Mouse (Mus musculus): ENCODE results near the gene Pde5a. TPM values are rescaled to one million over a fixed set of nuclear protein-coding genes. Genes with fewer than 3 reads are reported as not detected.

Gene Pde5a
- total RNA-seq, 2 experiments from 2014 or later: 43.8 to 46.0 TPM

GRCm38 (mm10) chr3:122763240-122763761 is 34.6 kb downstream of the Pde5a start:
- no peak for DNase-seq (ENCODE audit: low spot score in 2 of 2)

GRCm38 (mm10) chr3:122763768-122764167 is 35.0 kb downstream of the Pde5a start:
- no peak for DNase-seq (ENCODE audit: low spot score in 2 of 2)

- no peak for DNase-seq (ENCODE audit: low spot score in 2 of 2)
Observed at GRCm38 (mm10) chr3:122766930-122767329, 38.2 kb downstream of the Pde5a start.

GRCm38 (mm10) chr3:122767841-122768240 is 39.1 kb downstream of the Pde5a start:
- DNase-seq (ENCODE audit: low spot score in 2 of 2): no peak

- no peak for DNase-seq (ENCODE audit: low spot score in 2 of 2)
Observed at GRCm38 (mm10) chr3:122781417-122781816, 52.7 kb downstream of the Pde5a start.

GRCm38 (mm10) chr3:122784245-122784644 is 55.5 kb downstream of the Pde5a start:
- no peak for DNase-seq (ENCODE audit: low spot score in 2 of 2)

GRCm38 (mm10) chr3:122788314-122788713 is 59.6 kb downstream of the Pde5a start:
- DNase-seq (ENCODE audit: low spot score in 2 of 2): no peak

- DNase-seq (ENCODE audit: low spot score in 2 of 2): no peak
Observed at GRCm38 (mm10) chr3:122789544-122789943, 60.8 kb downstream of the Pde5a start.

GRCm38 (mm10) chr3:122800050-122800449 is 71.3 kb downstream of the Pde5a start:
- DNase-seq (ENCODE audit: low spot score in 2 of 2): no peak

GRCm38 (mm10) chr3:122800553-122801435 is 72.0 kb downstream of the Pde5a start:
- no peak for DNase-seq (ENCODE audit: low spot score in 2 of 2)

- no peak for DNase-seq (ENCODE audit: low spot score in 2 of 2)
Observed at GRCm38 (mm10) chr3:122801436-122802221, 72.9 kb downstream of the Pde5a start.

GRCm38 (mm10) chr3:122807313-122807712 is 78.6 kb downstream of the Pde5a start:
- no peak for DNase-seq (ENCODE audit: low spot score in 2 of 2)

- no peak for DNase-seq (ENCODE audit: low spot score in 2 of 2)
Observed at GRCm38 (mm10) chr3:122810090-122810863, 81.5 kb downstream of the Pde5a start.

- DNase-seq (ENCODE audit: low spot score in 2 of 2): no peak
Observed at GRCm38 (mm10) chr3:122810986-122811385, 82.2 kb downstream of the Pde5a start.

- DNase-seq (ENCODE audit: low spot score in 2 of 2): no peak
Observed at GRCm38 (mm10) chr3:122814531-122814930, 85.8 kb downstream of the Pde5a start.

- DNase-seq (ENCODE audit: low spot score in 2 of 2): peak; percentile 22 to 26
Observed at GRCm38 (mm10) chr3:122818282-122818681, 89.5 kb downstream of the Pde5a start.

- no peak for DNase-seq (ENCODE audit: low spot score in 2 of 2)
Observed at GRCm38 (mm10) chr3:122820700-122821099, 92.0 kb downstream of the Pde5a start.

GRCm38 (mm10) chr3:122828270-122829058 is 99.7 kb downstream of the Pde5a start:
- no peak for DNase-seq (ENCODE audit: low spot score in 2 of 2)

- no peak for DNase-seq (ENCODE audit: low spot score in 2 of 2)
Observed at GRCm38 (mm10) chr3:122834519-122834918, 105.8 kb downstream of the Pde5a start.

All from adrenal gland, adult 18-20 months (tissue).